Mouse (Mus musculus) C2C12 (cell line): ENCODE measurements around the gene Elovl6. TPM values are rescaled to one million over a fixed set of nuclear protein-coding genes. Genes with fewer than 3 reads are reported as not detected.

Experiments used
- H3K27me3 ChIP-seq: one replicate; pipeline ENCODE4 v1.6.1; 2011; ENCODE audit not compliant: control insufficient read depth, insufficient read depth, insufficient read length
- H3K36me3 ChIP-seq: one replicate; pipeline ENCODE4 v1.6.1; 2011; ENCODE audit not compliant: control insufficient read depth, insufficient read depth
- H3K4me3 ChIP-seq: one replicate; pipeline ENCODE4 v1.5.1; 2011; ENCODE audit warnings: mild to moderate bottlenecking, control low read depth; ENCODE audit not compliant: poor library complexity, insufficient read depth, severe bottlenecking
- H3K79me2 ChIP-seq: one replicate; pipeline ENCODE4 v1.6.1; 2011; ENCODE audit not compliant: control insufficient read depth, insufficient read depth
- H3K79me3 ChIP-seq: one replicate; pipeline ENCODE4 v1.6.1; 2011; ENCODE audit warnings: low read depth, control low read depth
- H3ac ChIP-seq: one replicate; pipeline ENCODE3; 2011; ENCODE audit warnings: low read depth; ENCODE audit not compliant: control insufficient read depth, insufficient read length
- CEBPB ChIP-seq: IDR thresholded peaks from one replicate; pipeline ENCODE4 v1.6.1; 2011; ENCODE audit warnings: low read depth, mild to moderate bottlenecking, control low read depth, moderate library complexity
- CTCF ChIP-seq: IDR thresholded peaks from one replicate; pipeline ENCODE4 v1.5.1; 2011; ENCODE audit not compliant: control insufficient read depth, insufficient read depth, insufficient read length
- FOSL1 ChIP-seq: IDR thresholded peaks from one replicate; pipeline ENCODE4 v1.8.0; 2011; ENCODE audit warnings: mild to moderate bottlenecking, low read length; ENCODE audit not compliant: poor library complexity, insufficient read depth, severe bottlenecking
- MAX ChIP-seq: IDR thresholded peaks from one replicate; pipeline ENCODE4 v1.6.1; 2011; ENCODE audit warnings: mild to moderate bottlenecking, control low read depth
- MYOD1 ChIP-seq: IDR thresholded peaks from one replicate; pipeline ENCODE4 v1.6.1; 2011; ENCODE audit warnings: low read depth; ENCODE audit not compliant: control insufficient read depth, insufficient read length
- MYOG ChIP-seq: IDR thresholded peaks from one replicate; pipeline ENCODE4 v1.6.1; 2011; ENCODE audit not compliant: control insufficient read depth, insufficient read length; ENCODE audit errors: extremely low read depth
- USF1 ChIP-seq: IDR thresholded peaks from one replicate; pipeline ENCODE4 v1.6.1; 2011; ENCODE audit warnings: low read depth, mild to moderate bottlenecking, control low read depth, moderate library complexity
- polyA plus RNA-seq: library from polyadenylated mRNA; unstranded; fragments of >200 nt; fragmentation: generic; extraction: Trizol; gene quantifications from one replicate; pipeline ENCODE4 v1.2.1, GENCODE M21; 2012; ENCODE audit warnings: missing spikeins

The Elovl6 gene
- polyA plus RNA-seq, 1 experiment = 8.0 TPM

DNA sequence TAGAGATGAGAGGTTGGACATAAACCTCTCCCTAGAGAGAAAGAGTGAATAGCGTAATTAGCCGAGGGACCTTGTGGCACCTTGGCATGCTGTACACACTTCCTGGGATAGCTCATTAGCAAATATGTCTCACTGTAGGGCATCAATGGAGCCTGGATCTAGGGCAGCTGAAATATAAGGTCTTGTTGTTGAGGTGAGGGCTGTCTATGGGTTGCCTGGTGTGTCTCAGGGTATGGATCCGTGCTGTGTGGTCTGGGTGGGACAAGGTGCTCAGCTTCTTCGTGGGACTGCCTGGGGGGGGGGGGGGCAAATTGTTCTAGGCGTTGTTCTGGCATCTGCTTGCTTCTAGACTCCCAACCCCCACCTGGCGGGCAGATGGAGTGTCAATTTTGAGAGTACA is 13.6 kb downstream of the Elovl6 start:
- Histone ChIP-seq H3K4me3 (no peak overlapping the region), H3K27me3 (no peaks in the 10 kb centered on the region), H3K79me3 (peaks cover 20% of the 10 kb centered on the region), H3K79me2 (peaks cover 60% of the 10 kb centered on the region), H3ac (no peak overlapping the region), H3K36me3 (peaks cover 50% of the 10 kb centered on the region)
- no peak for TF ChIP-seq MYOD1
- TF ChIP-seq MYOG = no peak
- TF ChIP-seq CTCF = no peak
- no peak for TF ChIP-seq USF1
- TF ChIP-seq FOSL1 = no peak
- TF ChIP-seq MAX = no peak
- TF ChIP-seq CEBPB = no peak

DNA sequence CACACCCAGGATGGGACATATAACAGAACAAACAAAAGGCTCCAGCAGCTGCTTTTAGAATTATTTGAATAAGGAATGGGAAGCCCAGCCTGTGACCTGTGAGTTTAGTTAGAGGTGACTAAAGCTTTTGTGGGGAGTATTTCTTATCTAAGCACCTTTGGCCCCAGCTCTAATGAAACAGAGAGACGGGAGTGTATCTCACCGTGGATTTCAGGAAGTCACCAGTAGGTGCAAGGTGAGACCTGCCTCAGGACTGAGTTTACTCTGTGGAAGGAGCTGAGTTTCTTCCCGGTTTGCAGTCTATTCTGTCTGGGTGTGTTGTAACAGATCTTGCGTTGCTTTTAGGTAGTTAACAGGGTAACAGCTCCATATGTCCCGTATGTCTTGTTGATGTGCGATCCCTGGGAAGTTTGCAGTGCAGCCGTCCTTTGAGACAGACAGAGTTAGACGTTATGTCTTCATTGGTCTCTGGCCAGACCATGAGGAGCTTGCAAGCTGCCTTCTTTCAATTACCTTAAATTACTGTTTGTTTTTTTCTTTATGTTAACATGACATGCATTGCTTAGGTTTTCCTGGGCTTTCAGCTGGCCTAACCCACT is 15.8 kb downstream of the Elovl6 start:
- TF ChIP-seq CTCF (no peak), MAX (no peak), MYOG (no peak), MYOD1 (no peak), FOSL1 (no peak), CEBPB (no peak), USF1 (no peak)
- Histone ChIP-seq H3K36me3 (peaks cover 53% of the 10 kb centered on the region), H3ac (no peak overlapping the region), H3K4me3 (no peak overlapping the region), H3K79me3 (peaks cover 13% of the 10 kb centered on the region), H3K79me2 (peaks cover 39% of the 10 kb centered on the region), H3K27me3 (no peaks in the 10 kb centered on the region)

DNA sequence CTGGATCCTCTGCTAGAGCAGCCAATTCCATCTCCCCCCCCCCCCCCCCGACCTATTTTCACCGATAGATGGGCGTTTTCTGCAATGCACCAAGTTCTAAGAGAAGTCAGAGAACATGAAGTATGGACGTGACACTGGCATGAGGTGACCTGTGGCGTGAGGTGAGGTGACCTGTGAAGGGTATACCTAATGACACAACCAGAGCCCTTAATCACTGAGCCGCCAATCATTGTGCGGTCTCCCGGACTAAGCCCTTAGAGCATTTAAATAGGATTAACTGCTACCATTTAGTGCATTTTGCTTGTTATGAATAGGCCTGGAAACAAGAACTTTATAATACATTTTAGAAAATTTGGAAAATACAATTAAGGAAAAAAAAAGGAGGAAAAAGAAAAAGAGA is 16.6 kb downstream of the Elovl6 start:
- peaks cover 32% of the 10 kb centered on the region for H3K79me2 ChIP-seq
- H3ac ChIP-seq = no peak overlapping the region
- no peak for TF ChIP-seq CTCF
- TF ChIP-seq USF1 = no peak
- no peak for TF ChIP-seq MAX
- no peak for TF ChIP-seq CEBPB
- TF ChIP-seq FOSL1 = no peak
- TF ChIP-seq MYOD1 = no peak
- no peak for TF ChIP-seq MYOG
- H3K27me3 ChIP-seq = no peaks in the 10 kb centered on the region
- peaks cover 12% of the 10 kb centered on the region for H3K79me3 ChIP-seq
- H3K36me3 ChIP-seq = peaks cover 45% of the 10 kb centered on the region
- H3K4me3 ChIP-seq = no peak overlapping the region

DNA sequence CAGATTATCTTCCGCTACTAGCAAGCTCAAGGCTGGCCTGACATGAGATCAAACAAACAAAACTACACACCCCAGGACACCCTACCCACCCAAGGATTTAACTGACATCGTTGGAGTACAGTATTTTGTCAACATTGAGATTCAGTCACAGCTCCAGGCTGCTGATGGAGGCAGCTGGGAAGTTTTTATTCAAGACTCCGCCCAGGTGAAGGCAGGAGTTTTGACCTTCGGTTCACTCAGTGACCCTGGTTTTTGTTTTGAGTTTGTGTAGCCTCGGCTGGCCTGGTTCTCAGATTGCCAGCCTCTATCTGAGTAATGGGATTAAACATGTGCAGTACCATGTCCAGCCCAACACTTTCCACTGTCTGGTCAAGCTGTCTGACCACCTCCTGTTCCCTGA is 17.4 kb downstream of the Elovl6 start:
- H3K79me2 ChIP-seq = peaks cover 24% of the 10 kb centered on the region
- no peaks in the 10 kb centered on the region for H3K27me3 ChIP-seq
- no peak overlapping the region for H3K4me3 ChIP-seq
- TF ChIP-seq USF1 (no peak), MAX (no peak), CEBPB (no peak), FOSL1 (no peak), CTCF (no peak), MYOD1 (no peak), MYOG (no peak)
- H3ac ChIP-seq = no peak overlapping the region
- peaks cover 13% of the 10 kb centered on the region for H3K79me3 ChIP-seq
- peaks cover 38% of the 10 kb centered on the region for H3K36me3 ChIP-seq

DNA sequence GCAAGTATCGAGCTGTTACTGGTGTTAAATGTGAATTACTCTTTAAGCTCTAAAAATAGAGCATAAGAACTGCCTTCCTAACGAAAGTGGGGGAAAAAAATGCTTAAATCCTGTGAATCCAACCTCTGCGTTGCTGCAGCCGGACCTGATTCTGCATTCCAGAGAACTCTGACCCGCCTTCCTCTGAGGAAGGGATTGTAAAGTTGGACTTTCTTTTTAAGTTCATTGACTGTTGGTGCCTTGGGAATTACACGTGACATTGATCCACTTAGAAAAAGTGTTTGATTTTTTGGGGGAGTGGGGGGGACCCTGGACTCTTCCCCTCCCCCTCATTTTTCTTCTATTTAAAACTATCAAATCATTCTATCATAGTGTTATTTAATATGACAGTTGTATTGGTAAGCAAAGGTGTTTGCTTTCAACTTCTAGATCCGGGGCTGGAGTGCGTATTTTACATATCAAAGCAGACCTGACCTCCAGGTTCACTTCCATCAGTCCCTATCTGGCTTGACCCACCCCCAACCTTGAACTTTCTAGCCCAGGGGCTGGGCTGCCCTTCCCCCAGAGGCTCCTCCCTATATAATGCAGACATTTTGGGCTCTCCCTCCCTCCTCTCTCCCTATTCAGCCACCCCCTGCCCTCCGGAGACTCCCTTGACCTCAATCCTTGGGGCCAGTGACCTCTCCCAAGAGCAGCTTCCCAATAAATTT is 19.6 kb downstream of the Elovl6 start:
- Histone ChIP-seq H3ac (no peak overlapping the region), H3K79me3 (peaks cover 11% of the 10 kb centered on the region), H3K36me3 (peaks cover 36% of the 10 kb centered on the region), H3K79me2 (peaks cover 17% of the 10 kb centered on the region), H3K27me3 (no peaks in the 10 kb centered on the region), H3K4me3 (no peak overlapping the region)
- TF ChIP-seq CEBPB (no peak), CTCF (no peak), FOSL1 (no peak), USF1 (no peak), MYOD1 (no peak), MAX (no peak)

DNA sequence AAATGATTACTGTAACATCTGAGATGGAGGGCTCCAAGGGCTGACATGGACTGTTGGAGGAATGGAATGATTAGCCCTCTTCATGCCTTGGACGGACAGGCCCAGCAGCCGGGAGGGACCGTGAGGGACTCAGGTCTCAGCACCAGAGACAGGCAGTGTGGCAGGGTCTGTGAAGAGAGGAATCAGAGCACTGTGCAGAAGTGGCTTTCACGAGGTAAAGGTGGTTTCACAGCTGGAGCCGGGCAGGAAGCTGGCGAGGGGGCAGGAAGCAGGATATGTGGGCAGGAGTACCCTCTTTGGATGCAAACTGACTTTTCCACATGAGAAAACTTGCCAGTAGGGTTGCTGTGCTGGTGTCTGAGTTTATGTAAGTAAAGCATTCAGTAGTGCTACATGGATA is 20.2 kb downstream of the Elovl6 start:
- H3ac ChIP-seq = no peak overlapping the region
- H3K79me2 ChIP-seq = peaks cover 23% of the 10 kb centered on the region
- H3K79me3 ChIP-seq = peaks cover 12% of the 10 kb centered on the region
- TF ChIP-seq USF1 (no peak), CEBPB (no peak), FOSL1 (no peak), MYOD1 (no peak), MYOG (no peak), CTCF (no peak), MAX (no peak)
- H3K36me3 ChIP-seq = peaks cover 35% of the 10 kb centered on the region
- H3K4me3 ChIP-seq = no peak overlapping the region
- H3K27me3 ChIP-seq = no peaks in the 10 kb centered on the region
